Mouse (Mus musculus): ENCODE data around the gene Rnase9.
A peak's percentile ranks its signal among the peaks of the same experiment; 100 is the strongest.
"Not testable (repeated sequence)": the region's sequence is repeated elsewhere in the genome, so short reads cannot be mapped to it uniquely, and the experiment has no call there.

The Rnase9 gene

GRCm38 (mm10) chr14:51047846-51048245 is 6.2 kb upstream of the Rnase9 start:
- DNase-seq: no peak

DNA sequence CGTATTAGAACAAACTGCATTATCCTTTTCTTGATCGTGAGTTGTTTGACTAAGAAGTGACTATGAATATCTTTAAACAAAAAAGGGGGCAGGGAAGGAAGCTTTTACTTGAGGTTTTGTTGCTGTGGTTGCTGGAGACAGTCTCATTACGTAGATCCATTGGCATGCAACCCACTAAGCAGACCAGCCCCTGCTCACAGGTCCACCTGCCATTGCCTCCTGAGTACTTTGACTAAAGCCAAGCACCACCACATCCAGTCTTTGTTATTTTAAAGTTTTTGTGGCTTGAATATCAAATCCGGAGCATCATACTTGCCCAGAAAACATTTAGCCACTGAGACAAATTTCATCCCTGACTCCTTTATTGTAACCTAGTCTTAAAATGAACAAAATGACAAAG is 5.5 kb downstream of the Rnase9 start:
- DNase-seq: no peak

DNA sequence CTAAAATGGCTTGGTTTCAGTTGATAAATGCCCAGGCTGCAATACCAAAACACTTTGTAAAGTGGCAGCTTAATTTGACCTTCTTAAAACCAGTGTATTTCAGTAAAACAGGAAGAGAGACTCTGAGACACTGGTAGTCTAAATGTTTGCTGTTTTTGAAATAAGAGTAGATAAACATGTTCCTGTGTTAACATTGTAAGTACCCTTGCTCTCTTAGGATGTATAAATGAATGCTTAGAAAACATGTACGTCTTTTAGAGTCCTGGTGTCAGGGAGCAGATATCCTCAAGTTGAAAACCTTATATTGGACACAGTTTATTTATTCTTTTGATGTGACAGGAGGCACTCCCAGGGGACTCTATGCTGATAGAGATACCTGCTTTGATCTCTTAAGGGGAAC is 6.5 kb downstream of the Rnase9 start:
- DNase-seq: no peak

DNA sequence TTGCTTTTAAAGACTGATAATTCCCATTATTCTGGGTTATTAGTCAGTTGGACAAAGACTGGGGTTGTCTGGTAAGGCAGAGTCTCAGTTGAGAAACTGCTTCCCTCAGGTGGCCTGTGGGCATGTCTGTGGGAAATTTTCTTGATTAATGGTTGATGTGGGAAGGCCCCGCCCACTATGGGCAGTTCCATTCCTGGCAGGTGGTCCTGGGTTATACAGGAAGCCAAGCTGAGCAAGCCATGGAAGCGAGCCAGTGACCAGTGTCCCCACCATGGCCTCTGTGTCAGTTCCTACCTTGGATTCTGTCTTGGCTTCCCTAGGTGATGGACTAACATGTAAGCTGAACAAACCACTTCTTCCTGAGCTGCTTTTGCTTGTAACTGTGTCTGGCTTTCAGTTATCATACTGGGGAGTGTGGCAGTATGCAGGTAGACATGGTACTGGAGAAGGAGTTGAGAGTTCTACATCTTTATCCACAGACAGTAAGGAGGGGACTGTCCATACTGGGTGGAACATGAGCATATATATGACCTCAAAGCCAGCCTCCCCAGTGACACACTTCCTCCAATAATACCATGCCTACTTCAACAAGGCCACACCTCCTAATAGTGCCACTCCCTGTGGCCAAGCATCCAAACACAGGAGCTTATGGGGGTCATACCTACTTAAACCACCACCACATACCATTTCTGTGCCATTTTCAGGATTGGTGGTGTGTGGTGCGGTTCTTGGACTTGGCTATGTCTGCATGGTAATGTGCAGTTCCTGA is 14.1 kb downstream of the Rnase9 start:
- DNase-seq: no peak

DNA sequence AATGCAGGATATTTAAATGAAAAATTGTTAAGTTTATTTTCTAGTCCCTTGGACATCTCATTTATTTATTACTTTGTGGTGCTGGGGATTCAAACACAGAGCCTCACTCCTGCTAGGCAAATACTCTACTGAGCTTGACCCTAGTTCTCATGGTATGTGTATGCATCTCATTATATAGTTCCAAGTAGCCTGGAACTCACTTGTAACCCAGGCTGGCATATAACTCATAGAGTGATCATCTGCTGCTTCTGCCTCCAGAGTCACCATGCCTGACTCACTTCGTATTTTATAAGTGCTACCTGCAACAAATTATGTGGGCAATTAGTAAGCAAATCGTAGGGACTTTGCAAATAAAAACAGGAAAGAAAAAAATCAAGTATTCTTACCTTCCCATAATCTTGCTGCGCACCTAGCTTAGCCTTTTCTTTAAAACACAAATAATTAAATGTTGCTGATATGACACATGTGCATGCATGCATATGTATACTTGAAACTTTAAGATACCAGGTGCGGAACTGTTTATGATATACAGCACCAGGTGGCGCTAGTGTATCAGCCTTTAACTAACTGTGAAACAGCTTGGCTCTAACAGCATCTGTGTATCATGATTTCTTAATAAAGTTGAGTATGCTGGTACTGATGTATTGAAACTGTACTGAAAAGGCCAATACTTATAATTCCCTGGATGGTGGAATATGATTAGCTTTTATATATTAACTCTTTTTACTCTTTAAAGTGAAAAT is 15.1 kb downstream of the Rnase9 start:
- peak; percentile 88 for DNase-seq

- no peak for DNase-seq
These were observed 16.8 kb downstream of the Rnase9 start for GRCm38 (mm10) chr14:51024820-51025219.

DNA sequence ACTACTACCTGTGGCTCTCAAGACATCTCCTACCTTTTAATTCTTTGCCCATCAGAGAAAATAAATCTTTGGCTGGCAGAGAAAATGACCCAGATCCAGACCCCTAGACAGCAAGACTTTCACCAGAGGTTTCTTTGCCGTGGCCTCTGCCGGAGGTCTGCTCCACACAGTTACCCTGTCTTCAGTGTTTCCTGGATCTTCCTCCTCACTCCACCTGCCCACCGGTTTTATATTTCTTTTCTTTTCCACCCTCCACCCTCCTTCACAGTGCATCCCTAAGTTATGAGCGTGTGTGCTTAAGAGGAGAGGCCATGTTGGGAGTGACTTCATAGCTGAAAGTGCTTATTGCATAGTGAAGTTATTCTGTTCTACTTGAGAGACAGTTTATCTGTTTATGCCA is 18.2 kb downstream of the Rnase9 start:
- no peak for DNase-seq

DNA sequence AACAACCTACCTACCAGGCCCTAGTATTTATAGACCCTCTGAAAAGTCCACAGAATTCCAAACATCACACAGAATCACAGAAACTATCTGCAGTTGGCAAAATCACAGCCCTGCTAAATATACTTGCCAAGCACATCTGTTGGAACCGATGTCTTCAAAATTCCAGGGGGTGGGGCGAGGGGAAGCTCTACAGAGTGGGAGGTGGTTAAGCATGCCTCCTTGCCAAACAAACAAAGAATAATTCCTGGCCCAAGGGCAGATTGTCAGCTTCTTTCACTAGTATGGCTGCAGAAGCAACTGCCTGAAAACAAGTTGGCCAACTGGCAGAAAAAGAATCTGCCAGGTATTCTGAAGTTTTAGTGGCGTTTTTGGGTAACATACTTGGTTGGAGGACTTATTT is 24.4 kb downstream of the Rnase9 start:
- peak; percentile 27 for DNase-seq

DNA sequence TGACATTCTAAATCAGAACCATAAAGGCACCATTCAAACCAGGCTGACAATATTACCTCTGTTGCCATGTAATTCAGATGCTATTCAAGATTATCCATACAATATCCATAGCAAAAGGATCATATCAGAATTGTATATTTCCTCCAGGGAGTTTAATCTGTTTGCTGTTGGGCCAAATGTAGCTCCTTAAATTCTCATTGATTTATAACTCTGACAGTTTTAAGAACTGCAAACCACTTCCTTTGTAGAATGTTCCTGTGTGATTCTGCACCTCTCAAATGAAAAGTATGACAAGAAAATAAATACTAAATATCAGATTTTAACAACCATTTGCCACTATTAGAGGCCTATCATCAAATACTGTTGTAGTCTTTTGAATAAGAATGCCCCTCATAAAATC is 25.9 kb downstream of the Rnase9 start:
- DNase-seq: no peak

DNA sequence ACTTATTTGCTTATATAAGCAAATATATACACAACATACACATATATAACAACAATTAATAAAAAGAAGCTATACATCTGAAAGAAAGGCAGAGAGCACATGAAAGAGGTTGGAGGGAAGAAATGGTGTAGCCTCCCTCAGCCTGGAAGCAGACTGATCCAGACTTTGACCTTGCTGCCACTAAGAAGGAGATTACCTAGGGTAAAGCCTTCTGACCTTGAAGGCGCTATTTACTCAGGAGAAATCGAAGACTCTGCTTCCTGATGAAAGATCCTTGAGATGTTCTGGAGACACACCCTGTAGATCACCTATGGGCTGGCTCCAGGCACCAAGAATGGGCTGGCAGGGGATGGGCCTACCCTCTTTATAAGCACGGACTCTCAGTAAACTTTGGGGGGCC is 26.9 kb downstream of the Rnase9 start:
- not testable (repeated sequence) for DNase-seq

DNA sequence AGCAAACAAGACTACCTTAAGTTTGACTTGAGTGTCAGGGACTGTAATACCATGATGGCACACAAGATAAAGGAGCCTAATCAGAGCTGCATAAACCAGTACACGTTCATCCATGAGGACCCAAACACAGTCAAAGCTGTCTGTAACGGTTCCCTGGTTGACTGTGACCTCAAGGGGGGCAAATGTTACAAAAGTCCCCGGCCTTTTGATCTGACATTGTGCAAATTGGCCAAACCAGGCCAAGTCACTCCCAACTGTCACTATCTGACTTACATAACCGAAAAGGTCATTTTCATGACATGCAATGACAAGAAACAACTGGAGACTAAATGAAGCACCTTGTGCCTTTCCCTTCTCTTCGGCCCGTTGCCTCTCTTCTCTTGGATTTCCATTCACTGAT is 32.1 kb downstream of the Rnase9 start:
- no peak for DNase-seq

GRCm38 (mm10) chr14:51008781-51009180 is 32.9 kb downstream of the Rnase9 start:
- DNase-seq: no peak

DNA sequence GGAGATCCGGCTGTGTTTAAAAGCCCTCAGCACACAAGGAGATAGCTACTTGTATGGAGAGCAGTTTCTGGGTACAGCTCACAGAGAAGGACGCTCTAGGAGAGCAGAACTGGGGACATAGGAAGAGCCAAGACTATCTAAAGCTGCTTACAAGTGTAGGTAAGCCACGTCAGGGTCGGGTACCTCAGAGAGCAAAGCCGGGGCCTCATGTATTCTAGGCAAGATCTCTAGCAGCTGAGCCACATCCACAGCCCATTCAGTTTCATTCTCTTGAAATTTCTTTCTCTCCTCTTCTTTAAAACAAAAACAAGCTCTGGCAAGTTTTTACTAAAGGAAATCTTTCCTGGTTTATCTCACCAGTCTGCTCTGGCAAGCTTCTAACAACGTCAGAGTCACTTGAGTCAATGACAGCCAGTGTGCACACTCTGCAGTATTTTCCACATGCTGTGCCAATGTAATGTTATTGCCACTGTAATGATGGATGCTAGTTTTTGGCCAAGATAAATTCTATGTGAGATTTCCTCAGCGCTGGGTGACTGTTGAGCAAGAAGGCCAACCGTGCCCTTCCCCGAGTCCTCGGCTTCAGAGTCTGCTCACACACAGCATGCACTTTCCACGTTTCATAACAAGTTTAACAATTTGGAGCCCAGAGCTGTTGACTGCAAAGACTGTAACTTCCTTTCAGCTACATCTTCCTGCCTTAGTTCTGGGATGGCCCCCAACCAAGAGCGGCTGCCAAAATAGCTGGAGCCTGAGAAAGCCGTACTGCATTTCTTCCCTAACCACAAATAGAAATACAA is 33.6 kb downstream of the Rnase9 start:
- DNase-seq: peak; percentile 50

DNA sequence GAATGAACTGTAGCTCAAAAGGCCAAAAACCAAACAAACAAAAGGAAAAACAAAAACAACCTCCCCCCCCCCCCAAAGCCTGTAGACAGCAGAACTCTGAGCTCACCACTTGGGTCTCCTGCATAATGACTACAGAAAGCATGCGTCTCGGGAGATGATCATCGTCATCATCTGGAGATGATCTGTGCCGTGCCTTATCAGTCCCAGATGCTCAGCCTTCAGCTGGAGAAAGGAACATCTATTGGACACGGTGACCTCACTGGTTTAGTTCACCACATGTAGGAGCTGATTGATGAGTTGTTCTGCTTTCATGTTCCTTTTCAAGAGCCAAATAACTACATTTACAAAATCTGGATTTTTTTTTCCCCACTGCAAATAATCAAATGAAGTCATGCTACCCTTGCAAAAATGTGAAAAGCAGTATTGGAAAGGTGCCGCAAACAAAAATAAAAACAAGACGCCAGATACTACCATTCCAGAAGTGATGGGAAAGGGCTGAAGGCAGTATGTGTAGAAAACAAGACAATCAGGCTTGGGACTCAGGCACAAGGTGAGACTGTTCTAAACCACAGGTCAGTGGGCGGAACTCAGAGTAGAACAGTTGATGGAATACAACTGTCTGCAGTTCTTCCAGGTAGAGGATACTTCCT is 34.4 kb downstream of the Rnase9 start, which contains the start of gene Rnase10:
TSS of gene Rnase10 (plus strand) at position 600 of the 650 bp plus-strand sequence.
- DNase-seq: no peak

- peak; percentile 79 for DNase-seq
These were observed 43.5 kb downstream of the Rnase9 start for GRCm38 (mm10) chr14:50997999-50998666.

- DNase-seq: no peak
These were observed 44.6 kb downstream of the Rnase9 start for GRCm38 (mm10) chr14:50997088-50997487.

- peak; percentile 88 for DNase-seq
These were observed 50.6 kb downstream of the Rnase9 start for GRCm38 (mm10) chr14:50991037-50991436.

Data from kidney, adult 9 months (tissue).